Mouse (Mus musculus) layer of hippocampus, postnatal 36 days (tissue): ENCODE results near the gene Cd300c. TPM values are rescaled to one million over a fixed set of nuclear protein-coding genes. Genes with fewer than 3 reads are reported as not detected.
A peak's percentile ranks its signal among the peaks of the same experiment; 100 is the strongest.
"Not testable (repeated sequence)": the region's sequence is repeated elsewhere in the genome, so short reads cannot be mapped to it uniquely, and the experiment has no call there.

Source experiments
- DNase-seq, 2 experiments: peaks; one replicate each; pipeline ENCODE4 v3.0.0; 2022
- total RNA-seq, 2 experiments: library from RNA; stranded (reverse); gene quantifications; 2 replicates each; pipeline ENCODE4 v1.2.3; 2021

Cd300c gene
- total RNA-seq, result not detected

DNA sequence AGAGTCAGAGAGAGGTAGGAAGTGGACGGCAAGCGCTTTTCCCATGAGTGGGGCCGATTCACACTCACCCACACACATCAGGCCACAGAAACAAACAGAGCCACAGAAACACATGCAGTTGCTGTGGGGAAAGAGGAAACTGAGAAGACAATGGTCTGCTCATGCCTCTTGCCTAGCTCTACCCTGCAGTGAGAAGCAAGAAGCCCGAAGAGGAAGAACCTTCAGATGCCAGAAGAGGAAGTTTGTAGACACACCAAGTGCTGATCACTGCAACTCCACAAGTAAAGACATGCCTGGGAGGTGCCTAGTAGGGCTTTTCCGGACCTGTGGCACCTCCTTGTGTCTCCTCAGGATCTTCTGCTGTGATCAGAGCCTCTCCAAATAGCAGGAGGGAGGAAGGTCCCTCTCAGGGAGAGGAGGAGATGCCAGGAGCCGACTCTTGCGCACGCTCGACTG is at the start of gene Cd300c:
TSS of gene Cd300c (minus strand) at position 406 of the 456 bp plus-strand sequence.
- DNase-seq, result no peak

DNA sequence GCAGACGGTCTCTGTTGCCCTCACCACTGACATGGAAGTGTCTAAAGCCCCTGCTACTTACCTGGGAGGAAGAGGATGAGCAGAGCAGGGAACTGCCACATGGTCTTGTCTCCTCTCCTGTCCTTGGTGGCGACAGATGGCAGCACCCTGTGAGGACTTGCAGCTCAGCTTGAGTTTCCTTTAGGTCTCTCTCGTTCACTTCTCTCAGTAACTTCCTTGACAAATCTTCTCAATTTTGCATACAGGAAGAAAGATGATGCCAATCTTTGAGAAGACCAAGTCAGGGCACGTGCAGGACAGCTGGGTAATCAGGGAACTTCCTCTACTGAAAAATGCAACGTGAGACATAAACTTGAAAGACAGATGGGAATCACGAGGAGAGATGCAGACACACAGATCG is 47.1 kb upstream of the Cd300c start, which contains the start of gene Cd300ld2:
TSS of gene Cd300ld2 (minus strand) at position 101 of the 400 bp plus-strand sequence.
- not testable (repeated sequence) for DNase-seq

DNA sequence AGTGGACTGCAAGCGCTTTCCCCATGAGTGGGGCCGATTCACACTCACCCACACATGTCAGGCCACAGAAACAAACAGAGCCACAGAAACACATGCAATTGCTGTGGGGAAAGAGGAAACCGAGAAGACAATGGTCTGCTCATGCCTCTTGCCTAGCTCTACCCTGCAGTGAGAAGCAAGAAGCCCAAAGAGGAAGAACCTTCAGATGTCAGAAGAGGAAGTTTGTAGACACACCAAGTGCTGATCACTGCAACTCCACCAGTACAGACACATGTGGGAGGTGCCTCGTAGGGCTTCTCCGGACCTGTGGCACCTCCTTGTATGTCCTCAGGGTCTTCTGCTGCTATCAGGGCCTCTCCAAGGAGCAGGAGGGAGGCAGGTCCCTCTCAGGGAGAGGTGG is 35.1 kb upstream of the Cd300c start:
- DNase-seq, result no peak

DNA sequence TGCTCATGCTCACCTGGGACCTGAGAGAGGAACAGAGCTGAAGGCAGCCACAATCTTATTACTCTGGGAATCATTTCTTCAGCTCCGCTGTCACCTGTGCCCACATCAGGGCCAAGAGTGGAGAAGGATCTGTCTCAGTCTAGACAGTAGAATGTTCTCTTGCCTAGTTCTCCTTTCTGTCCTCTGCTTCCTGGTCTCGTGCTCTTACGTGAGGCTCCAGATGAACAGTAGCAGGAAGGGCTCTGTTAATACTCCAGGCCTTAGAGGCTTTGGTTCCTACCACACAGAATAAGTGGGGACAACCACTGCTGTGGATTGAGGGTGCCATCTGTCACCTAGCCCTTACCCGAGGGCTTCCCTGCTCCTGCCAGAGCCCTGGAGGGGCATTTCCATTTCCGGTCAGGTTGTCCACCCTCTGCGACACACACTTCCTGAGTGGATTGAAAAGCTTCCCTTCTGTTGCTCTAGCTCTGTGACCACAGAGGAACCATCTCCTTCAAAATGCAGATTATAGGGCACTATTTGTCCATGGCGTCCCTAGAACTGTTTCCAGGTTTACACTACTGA is 32.6 kb upstream of the Cd300c start, which contains the start of gene Cd300c2:
TSS of gene Cd300c2 (minus strand) at position 407 of the 567 bp plus-strand sequence.
- no peak for DNase-seq

DNA sequence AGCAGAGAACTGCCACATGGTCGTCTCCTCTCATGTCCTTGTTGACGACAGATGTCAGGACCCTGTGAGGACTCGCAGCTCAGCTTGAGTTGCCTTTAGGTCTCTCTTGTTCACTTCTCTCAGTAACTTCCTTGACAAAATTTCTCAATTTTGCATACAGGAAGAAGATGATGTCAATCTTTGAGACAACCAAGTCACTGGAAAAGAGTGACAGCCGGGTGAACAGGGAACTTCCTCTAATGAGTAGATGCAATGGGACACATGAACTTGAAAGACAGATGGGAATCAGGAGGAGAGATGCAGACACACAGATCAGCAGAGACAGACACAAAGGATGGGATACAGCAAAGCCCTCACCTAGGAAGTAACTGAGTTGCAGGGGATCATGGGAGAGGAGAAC is 20.8 kb upstream of the Cd300c start, which contains the start of gene Cd300ld:
TSS of gene Cd300ld (minus strand) at position 130 of the 400 bp plus-strand sequence.
- no peak for DNase-seq

DNA sequence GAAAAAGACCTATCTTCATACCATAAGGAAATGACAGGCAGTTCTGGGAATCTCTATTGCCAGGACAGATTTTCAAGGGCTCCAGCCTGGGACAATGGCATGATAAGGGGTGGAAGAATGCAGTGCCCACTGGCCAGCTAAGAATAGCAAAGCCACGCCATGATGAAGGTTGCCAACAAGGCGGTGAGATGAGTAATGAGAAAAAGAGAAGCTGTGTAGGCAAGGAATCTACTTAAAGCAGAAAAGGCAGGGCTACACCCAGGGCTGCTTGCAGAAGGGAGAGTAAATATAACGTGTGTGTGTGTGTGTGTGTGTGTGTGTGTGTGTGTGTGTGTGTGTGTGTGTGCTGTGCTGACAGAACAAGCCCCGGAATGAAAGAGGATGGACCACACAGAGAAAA is 12.9 kb upstream of the Cd300c start:
- DNase-seq, result no peak

DNA sequence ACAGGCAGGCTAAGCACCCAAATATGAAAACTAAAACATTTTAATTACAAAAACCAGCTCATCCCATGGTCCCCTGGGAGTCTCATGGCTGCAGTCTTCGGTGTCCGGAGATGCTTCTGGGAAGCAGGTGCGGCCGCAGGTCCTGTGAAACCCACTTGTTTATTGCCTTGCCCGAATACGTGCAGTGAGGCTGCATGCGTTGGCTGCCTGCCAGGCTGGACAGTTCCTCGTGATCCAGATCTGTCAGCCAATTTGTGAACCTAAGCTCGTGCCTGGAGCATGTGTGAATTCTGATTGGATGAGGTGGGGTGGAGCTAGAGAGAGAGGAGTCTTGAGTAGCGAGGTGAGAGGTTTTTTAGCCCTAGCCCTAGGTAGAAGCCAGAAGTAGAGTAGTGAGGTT is 3.8 kb upstream of the Cd300c start:
- no peak for DNase-seq

DNA sequence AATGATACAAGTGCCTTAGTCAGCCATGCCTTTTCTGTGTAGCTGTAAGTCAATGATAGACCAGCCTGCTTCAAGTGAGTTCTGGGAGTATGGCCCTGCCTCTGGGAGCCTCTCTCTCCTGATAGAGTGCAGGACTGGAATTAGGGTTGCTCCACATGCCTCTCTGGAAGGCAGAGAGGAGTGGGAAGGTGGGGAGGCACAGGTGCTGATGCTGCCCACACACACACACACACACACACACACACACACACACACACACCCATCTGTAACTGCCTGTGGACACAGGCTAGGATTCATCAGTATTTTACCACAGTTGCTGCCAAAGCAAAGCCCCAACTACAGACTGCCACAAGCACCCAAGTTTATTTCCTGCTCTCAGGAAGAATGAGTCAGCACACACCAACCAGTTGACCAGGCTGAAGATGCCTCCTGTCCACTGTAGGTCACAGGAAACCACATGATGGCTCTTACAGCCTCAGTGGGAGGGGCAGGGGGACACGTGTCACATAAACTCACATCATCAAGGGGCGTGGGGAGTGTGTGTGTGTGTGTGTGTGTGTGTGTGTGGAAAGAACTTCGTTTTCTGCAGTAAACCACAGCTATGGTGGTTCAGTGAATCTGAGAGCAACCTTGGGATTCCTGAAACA is 3.7 kb downstream of the Cd300c start:
- no peak for DNase-seq

DNA sequence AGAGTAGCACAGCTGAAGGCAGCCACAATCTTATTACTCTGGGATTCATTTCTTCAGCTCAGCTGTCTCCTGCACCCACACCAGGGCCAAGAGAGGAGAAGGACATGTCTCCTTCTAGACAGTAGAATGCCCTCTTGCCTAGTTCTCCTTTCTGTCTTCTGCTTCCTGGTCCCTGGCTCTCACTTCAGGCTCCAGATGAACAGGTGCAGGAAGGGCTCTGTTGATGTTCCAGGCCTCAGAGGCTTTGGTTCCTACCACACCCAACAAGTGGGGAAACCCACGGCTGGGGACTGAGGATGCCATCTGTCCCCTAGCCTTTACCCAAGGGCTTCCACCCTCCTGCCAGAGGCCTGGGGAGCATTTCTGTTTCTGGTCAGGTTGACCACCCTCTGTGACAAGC is 8.6 kb downstream of the Cd300c start:
- no peak for DNase-seq

DNA sequence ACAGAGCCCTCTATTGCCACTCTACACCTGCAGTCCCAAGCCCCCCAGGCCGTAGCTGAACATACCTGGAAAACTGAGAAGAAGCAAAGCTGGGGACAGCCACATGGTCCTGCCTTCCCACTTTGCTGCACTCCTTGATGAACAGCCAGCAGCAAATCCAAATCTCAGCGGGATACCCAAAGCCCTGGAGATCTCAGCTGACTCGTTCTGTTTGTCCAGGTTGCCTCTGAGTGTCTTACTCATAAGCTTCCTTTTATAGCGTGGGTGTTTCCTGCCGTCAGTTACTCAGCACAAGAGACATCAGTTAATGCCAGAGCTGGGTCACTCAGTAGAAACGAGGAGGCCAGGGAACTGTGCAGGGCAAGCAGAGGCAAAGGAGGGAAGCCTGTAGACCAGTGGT is 34.8 kb downstream of the Cd300c start, which contains the start of gene Cd300lb:
TSS of gene Cd300lb (minus strand) at position 243 of the 400 bp plus-strand sequence.
- no peak for DNase-seq

DNA sequence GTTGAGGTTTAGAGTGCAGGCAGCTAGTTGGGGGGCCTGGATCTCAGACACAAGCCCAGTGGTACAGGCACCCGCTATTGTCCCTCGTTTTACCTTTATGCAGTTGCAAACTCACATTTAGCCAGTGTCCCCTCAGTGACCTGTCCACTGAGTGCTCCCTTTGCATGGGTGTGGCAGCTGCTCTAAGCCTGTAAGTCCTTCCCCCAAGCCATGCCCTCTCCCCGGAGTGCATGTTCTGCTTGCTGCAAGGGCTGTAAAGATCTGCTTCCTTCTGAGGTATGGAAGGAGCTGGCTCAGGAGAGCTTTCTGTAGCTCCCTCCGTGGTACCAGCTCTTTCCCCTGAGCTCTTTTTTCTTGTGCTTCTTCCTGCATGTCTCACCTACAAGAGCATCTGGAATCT is 35.4 kb downstream of the Cd300c start:
- no peak for DNase-seq

DNA sequence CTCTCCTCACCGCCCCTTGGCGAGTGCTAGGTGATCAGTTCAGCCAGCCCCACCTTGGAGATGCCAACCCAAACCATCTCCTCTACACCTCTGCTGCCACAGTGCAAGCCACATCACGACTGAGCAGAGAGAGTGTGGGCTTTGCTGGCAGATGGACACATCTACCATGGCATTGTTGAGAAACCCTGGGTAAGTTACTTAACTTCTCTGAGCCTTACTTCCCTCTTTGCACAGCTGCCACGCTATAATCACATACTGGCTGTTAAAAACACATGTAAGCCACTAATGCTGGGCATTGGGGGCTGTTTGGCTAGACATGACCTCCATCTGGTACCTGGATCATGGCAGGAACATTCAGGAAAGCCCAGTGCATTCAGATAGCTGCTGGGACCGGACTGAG is 37.9 kb downstream of the Cd300c start:
- DNase-seq, result no peak

DNA sequence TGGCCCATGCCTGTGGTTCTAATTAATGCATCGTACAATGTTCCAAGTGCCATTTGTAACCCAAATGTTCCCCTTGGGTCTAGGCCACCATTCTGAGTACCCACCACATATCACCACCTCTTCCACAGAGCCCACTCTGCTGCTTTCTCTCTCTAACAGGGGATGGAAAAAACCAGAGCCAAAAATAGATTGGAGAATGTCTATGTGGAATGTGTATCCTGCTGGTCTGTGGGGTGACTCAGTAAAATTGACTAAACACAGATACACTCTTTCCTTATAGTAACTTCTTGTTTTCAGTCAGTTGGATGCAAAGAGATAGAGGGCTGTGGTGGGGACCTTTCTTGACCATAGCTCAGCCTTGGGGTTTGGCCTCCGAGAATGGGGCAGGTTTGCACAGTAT is 39.4 kb downstream of the Cd300c start:
- no peak for DNase-seq

DNA sequence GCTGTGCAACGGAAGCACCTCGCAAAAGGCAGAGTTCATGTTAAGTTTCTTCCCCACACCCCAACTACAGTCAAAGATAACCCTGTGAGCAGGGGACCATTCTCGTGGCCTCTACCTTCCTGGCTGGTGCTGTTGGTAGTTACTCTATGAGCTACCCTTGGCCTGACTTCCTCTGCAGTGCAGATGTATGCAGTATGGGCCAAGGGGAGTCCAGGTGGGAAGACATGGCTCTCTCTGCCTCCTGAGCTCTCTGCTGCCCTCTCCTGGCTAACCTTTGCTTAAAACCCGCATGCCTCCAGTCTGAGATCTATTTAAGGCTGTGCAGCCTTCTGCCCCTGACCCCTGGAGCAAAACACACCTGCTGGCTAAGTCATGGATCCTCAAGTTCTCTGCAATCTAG is 45.0 kb downstream of the Cd300c start:
- DNase-seq, result no peak

DNA sequence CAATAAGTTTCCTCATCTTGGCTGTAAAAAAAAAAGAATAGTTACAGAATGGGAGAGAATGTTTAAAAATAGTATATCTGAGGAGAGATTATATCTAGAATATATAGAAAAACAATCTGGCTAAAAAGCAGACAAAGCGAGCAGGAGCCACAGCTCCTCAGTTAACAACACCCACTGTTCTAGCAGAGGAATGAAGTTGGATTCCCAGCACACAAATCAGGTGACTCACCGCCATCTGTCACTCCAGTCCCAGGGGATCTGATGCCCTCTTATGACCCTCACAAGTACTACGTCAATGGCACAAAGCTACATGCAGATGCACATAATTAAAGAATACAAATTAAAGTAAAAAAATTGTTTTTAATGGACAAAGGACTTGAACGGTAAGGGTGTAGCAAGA is 46.5 kb downstream of the Cd300c start:
- DNase-seq, result no peak

DNA sequence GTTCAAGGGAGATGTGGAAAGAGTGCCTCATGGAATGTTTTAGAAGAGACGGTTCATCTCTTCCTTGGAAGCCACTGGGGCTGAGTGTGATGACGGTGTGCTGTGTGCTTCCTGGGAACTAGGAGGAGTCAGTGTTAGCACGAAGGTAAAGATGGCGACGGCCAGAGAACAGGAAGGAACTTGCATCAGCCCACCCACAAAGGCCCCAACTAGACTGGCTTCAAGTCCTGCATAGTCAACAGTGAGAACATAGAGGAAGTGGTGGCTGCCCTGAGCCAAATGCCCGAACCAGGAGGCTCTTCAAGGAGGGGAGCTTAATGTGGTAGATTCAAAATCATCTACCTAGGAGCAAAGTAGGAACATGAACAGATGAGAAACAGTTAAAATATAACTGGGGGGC is 51.8 kb downstream of the Cd300c start:
- no peak for DNase-seq

DNA sequence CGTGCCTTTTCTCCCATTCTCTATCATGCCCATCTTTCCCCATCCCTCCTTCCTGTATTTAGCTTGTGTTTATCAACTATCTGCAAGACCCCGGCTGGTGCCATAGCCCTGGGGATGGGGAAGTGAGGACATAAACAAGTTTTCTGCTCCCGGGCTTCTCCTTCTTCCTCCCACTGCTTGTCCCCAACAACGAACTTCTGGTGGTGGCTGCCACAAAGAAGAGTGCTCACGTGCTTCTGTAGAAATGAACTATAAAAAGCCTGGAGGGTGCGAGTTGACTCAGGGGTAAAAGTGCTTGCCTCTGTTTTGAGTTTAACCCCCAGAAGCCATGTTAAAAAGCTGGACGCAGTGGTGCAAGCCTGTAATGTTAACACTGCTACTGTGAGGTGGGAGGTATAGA is 54.0 kb downstream of the Cd300c start:
- no peak for DNase-seq

DNA sequence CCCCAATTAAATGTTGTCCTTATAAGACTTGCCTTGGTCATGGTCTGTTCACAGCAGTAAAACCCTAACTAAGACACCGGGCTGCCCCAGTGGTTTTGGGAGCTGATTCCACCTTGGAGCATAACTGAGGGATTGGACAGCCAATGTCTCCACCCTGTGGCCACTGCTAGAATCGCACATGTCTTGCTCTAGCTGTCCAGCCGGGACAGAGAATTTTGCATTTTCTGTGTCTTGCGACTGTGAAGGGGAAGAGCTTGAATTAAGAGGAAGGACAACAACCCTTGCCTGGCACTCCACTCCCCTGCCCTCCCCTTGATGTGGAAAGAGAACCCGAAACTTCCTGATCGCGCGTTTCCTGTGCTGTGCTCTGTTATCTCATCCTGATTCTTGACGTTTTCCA is 56.1 kb downstream of the Cd300c start:
- DNase-seq, result peak; percentile 66 to 82

DNA sequence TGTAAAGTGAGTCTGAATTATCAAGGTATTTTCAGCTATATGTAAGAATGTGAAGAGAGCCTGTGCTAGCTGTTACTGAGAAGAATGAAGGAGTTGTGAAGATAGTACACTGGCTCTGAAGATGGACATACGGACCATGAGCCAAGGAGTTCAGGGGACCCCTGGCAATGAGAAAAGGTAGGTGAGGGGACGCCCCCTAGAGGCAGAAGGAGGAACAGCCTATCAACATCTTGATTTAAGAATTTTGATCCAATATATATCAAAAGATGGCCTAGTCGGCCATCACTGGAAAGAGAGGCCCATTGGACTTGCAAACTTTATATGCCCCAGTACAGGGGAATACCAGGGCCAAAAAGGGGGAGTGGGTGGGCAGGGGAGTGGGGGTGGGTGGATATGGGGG is 59.4 kb downstream of the Cd300c start:
- not testable (repeated sequence) for DNase-seq

DNA sequence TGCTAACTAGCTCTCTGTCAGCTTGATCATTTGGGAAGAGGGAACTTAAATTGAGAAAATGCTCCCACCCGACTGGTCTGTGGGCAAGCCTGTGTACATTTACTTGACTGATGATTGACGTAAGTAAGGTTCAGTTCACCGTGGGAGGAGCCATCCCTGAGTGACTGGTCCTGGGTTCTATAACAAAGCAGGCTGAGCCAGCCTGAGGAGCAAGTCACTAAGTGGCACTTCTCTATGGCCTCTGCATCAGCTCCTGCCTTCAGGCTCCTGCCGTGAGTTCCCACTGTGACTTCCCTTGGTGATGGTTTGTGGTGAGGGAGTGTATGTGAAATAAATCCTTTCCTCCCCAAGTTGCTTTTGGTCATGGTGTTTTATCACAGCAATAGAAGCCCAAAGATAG is 60.9 kb downstream of the Cd300c start:
- no peak for DNase-seq

DNA sequence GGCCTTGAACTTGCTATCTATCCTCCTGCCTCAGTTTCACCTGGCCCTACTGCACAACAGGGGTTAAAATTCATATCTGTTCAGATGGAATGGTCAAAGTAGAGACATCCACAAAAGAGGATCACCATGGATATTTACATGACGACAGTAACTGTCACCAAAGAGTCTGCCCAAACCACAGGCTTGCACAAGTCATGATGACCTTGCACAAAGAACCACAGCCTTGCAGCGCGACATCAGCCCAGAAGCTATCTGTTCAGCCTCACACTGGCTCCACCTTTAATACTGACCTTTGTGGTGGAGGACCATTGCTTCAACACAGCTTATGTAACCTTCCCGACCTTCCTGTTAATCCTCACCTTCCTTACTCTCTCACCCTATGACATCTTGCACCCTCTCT is 61.4 kb downstream of the Cd300c start:
- no peak for DNase-seq
